Mouse (Mus musculus) hindbrain, embryonic 16.5 days (tissue): ENCODE measurements around the gene Barx2. TPM values are rescaled to one million over a fixed set of nuclear protein-coding genes. Genes with fewer than 3 reads are reported as not detected.

Experiments
- ATAC-seq: fragments of 200-750 bp; cut with Nextera tagmentation; 2 replicates; pipeline ENCODE4 v1.8.0; 2017; ENCODE audit warnings: moderate TSS enrichment, moderate library complexity
- H3K27ac ChIP-seq: fragments of 300-500 bp; sonication (generic); 2 replicates; pipeline ENCODE4 v1.5.1; 2014; ENCODE audit warnings: low read depth, mild to moderate bottlenecking, control low read depth, low read length, moderate library complexity
- H3K27me3 ChIP-seq: fragments of 300-500 bp; sonication (generic); replicated peaks from 2 replicates; pipeline ENCODE4 v1.6.1; 2014; ENCODE audit warnings: low read length; ENCODE audit not compliant: control insufficient read depth, insufficient read depth
- H3K36me3 ChIP-seq: fragments of 300-500 bp; sonication (generic); 2 replicates; pipeline ENCODE4 v1.6.1; 2014; ENCODE audit warnings: mild to moderate bottlenecking, low read length, moderate library complexity, mixed read lengths; ENCODE audit not compliant: control insufficient read depth, insufficient read depth
- H3K4me1 ChIP-seq: fragments of 300-500 bp; sonication (generic); 2 replicates; pipeline ENCODE4 v1.6.1; 2014; ENCODE audit warnings: low read depth, low read length; ENCODE audit not compliant: control insufficient read depth, insufficient read depth
- H3K4me2 ChIP-seq: fragments of 300-500 bp; sonication (generic); 2 replicates; pipeline ENCODE4 v1.6.1; 2014; ENCODE audit warnings: mild to moderate bottlenecking, low read length, control low read depth, moderate library complexity
- H3K4me3 ChIP-seq: fragments of 300-500 bp; sonication (generic); 2 replicates; pipeline ENCODE4 v1.5.1; 2014; ENCODE audit warnings: mild to moderate bottlenecking, low read length, control low read depth, moderate library complexity
- H3K9ac ChIP-seq: fragments of 300-500 bp; sonication (generic); 2 replicates; pipeline ENCODE4 v1.6.1; 2014; ENCODE audit warnings: low read depth, mild to moderate bottlenecking, control low read depth, low read length, moderate library complexity
- H3K9me3 ChIP-seq: fragments of 300-500 bp; sonication (generic); 2 replicates; pipeline ENCODE4 v1.6.1; 2014; ENCODE audit warnings: mild to moderate bottlenecking, low read length, moderate library complexity; ENCODE audit not compliant: control insufficient read depth
- WGBS: fragments of 180-500 bp; shearing (Covaris S2); extraction: QIAGEN DNeasy Blood & Tissue Kit; methylation state at CpG from one replicate; pipeline ENCODE4 v1.1.7; 2014; 5-methylcytosine and 5-hydroxymethylcytosine counted together
- polyA plus RNA-seq: library from polyadenylated mRNA; unstranded; fragments of >200 nt; fragmentation: Nextera tagmentation; extraction: Ambion mirVana; gene quantifications from 2 replicates; pipeline ENCODE4 v1.2.1, GENCODE M21; 2015

The Barx2 gene
- polyA plus RNA-seq, 1 experiment from 2014 or later = 0.45 TPM

GRCm38 (mm10) chr9:31849387-31849786 is 63.9 kb downstream of the Barx2 start:
- no peaks in the 10 kb centered on the region for H3K27me3 ChIP-seq
- no peak overlapping the region for H3K27ac ChIP-seq
- WGBS = 86% methylated on average over 7 of the region's 7 CpGs
- no peaks in the 10 kb centered on the region for H3K4me1 ChIP-seq
- no peaks in the 10 kb centered on the region for H3K36me3 ChIP-seq
- H3K9me3 ChIP-seq = no peaks in the 10 kb centered on the region
- no peak overlapping the region for H3K4me3 ChIP-seq
- H3K9ac ChIP-seq = no peak overlapping the region
- H3K4me2 ChIP-seq = no peak overlapping the region
- no peak for ATAC-seq

- no peak overlapping the region for H3K27ac ChIP-seq
- H3K9ac ChIP-seq = no peak overlapping the region
- H3K36me3 ChIP-seq = no peaks in the 10 kb centered on the region
- ATAC-seq = no peak
- H3K27me3 ChIP-seq = no peaks in the 10 kb centered on the region
- no peak overlapping the region for H3K4me2 ChIP-seq
- no peaks in the 10 kb centered on the region for H3K9me3 ChIP-seq
- no peak overlapping the region for H3K4me3 ChIP-seq
- WGBS = 77% methylated on average over 5 of the region's 5 CpGs
- no peaks in the 10 kb centered on the region for H3K4me1 ChIP-seq
These were observed 68.6 kb downstream of the Barx2 start for GRCm38 (mm10) chr9:31844614-31845013.

- WGBS = 68% methylated on average over 10 of the region's 10 CpGs
- no peak for ATAC-seq
- H3K27ac ChIP-seq = no peak overlapping the region
- no peak overlapping the region for H3K9ac ChIP-seq
- H3K4me3 ChIP-seq = no peak overlapping the region
- no peaks in the 10 kb centered on the region for H3K9me3 ChIP-seq
- no peaks in the 10 kb centered on the region for H3K27me3 ChIP-seq
- no peaks in the 10 kb centered on the region for H3K36me3 ChIP-seq
- no peaks in the 10 kb centered on the region for H3K4me1 ChIP-seq
- H3K4me2 ChIP-seq = no peak overlapping the region
These were observed 72.0 kb downstream of the Barx2 start for GRCm38 (mm10) chr9:31841108-31841815.

- 93% methylated on average over 4 of the region's 4 CpGs for WGBS
- no peaks in the 10 kb centered on the region for H3K9me3 ChIP-seq
- H3K4me3 ChIP-seq = no peak overlapping the region
- no peak for ATAC-seq
- no peaks in the 10 kb centered on the region for H3K4me1 ChIP-seq
- no peak overlapping the region for H3K4me2 ChIP-seq
- no peak overlapping the region for H3K9ac ChIP-seq
- H3K36me3 ChIP-seq = no peaks in the 10 kb centered on the region
- H3K27me3 ChIP-seq = no peaks in the 10 kb centered on the region
- H3K27ac ChIP-seq = no peak overlapping the region
These were observed 72.7 kb downstream of the Barx2 start for GRCm38 (mm10) chr9:31840571-31840970.

GRCm38 (mm10) chr9:31840037-31840436 is 73.2 kb downstream of the Barx2 start:
- ATAC-seq = no peak
- Histone ChIP-seq H3K36me3 (no peaks in the 10 kb centered on the region), H3K4me2 (no peak overlapping the region), H3K4me3 (no peak overlapping the region), H3K9me3 (no peaks in the 10 kb centered on the region), H3K4me1 (no peaks in the 10 kb centered on the region), H3K27me3 (no peaks in the 10 kb centered on the region), H3K27ac (no peak overlapping the region), H3K9ac (no peak overlapping the region)
- 87% methylated on average over 3 of the region's 3 CpGs for WGBS

- Histone ChIP-seq H3K4me2 (no peak overlapping the region), H3K9ac (no peak overlapping the region), H3K4me1 (no peaks in the 10 kb centered on the region), H3K27ac (no peak overlapping the region), H3K36me3 (no peaks in the 10 kb centered on the region), H3K27me3 (no peaks in the 10 kb centered on the region), H3K4me3 (no peak overlapping the region), H3K9me3 (no peaks in the 10 kb centered on the region)
- 56% methylated on average over 15 of the region's 15 CpGs for WGBS
- no peak for ATAC-seq
These were observed 73.9 kb downstream of the Barx2 start for GRCm38 (mm10) chr9:31839106-31840027.

- ATAC-seq = no peak
- Histone ChIP-seq H3K9ac (no peak overlapping the region), H3K9me3 (no peaks in the 10 kb centered on the region), H3K27ac (no peak overlapping the region), H3K4me2 (no peak overlapping the region), H3K36me3 (no peaks in the 10 kb centered on the region), H3K4me3 (no peak overlapping the region), H3K27me3 (no peaks in the 10 kb centered on the region), H3K4me1 (no peaks in the 10 kb centered on the region)
- 44% methylated on average over 6 of the region's 6 CpGs for WGBS
These were observed 75.2 kb downstream of the Barx2 start for GRCm38 (mm10) chr9:31838047-31838446.

GRCm38 (mm10) chr9:31808753-31809152 is 104.5 kb downstream of the Barx2 start:
- H3K4me3 ChIP-seq = no peak overlapping the region
- H3K9me3 ChIP-seq = no peaks in the 10 kb centered on the region
- no peaks in the 10 kb centered on the region for H3K27me3 ChIP-seq
- 92% methylated on average over 2 of the region's 2 CpGs for WGBS
- H3K36me3 ChIP-seq = no peaks in the 10 kb centered on the region
- H3K9ac ChIP-seq = no peak overlapping the region
- no peak for ATAC-seq
- no peaks in the 10 kb centered on the region for H3K4me1 ChIP-seq
- no peak overlapping the region for H3K4me2 ChIP-seq
- no peak overlapping the region for H3K27ac ChIP-seq

- Histone ChIP-seq H3K27me3 (no peaks in the 10 kb centered on the region), H3K27ac (no peak overlapping the region), H3K9me3 (no peaks in the 10 kb centered on the region), H3K4me1 (no peaks in the 10 kb centered on the region), H3K36me3 (no peaks in the 10 kb centered on the region), H3K9ac (no peak overlapping the region), H3K4me3 (no peak overlapping the region), H3K4me2 (no peak overlapping the region)
- 96% methylated on average over 1 of the region's 1 CpGs for WGBS
- no peak for ATAC-seq
These were observed 110.6 kb downstream of the Barx2 start for GRCm38 (mm10) chr9:31802641-31803040.
